Mouse (Mus musculus) MEL (cell line): ENCODE results near the gene Ctnnbip1. TPM values are rescaled to one million over a fixed set of nuclear protein-coding genes. Genes with fewer than 3 reads are reported as not detected.

ENCODE experiments used
- DNase-seq: peaks from one replicate; pipeline ENCODE4 v3.0.0; 2011; ENCODE audit warnings: low read depth, low spot score
- H3K27ac ChIP-seq: 2 replicates; pipeline ENCODE4 v1.5.1; 2012; ENCODE audit warnings: low read depth, mild to moderate bottlenecking, control low read depth, low read length, moderate library complexity; ENCODE audit not compliant: control insufficient read depth
- H3K27me3 ChIP-seq, 2 experiments: fragments of 150-350 bp in 1 of 2; sonication (generic) in 1 of 2; 2 replicates each; pipeline ENCODE4 v1.6.1; 2012; ENCODE audit warnings: low read length in 2 of 2, mild to moderate bottlenecking in 2 of 2, improper control_type of control experiment in 1 of 2, moderate library complexity in 1 of 2; ENCODE audit not compliant: insufficient read depth in 2 of 2, control insufficient read depth in 1 of 2
- H3K36me3 ChIP-seq, 2 experiments: 2 replicates each; pipeline ENCODE4 v1.6.1; 2012 to 2014; ENCODE audit warnings: low read length in 2 of 2, improper control_type of control experiment in 1 of 2, inconsistent platforms in 1 of 2, mild to moderate bottlenecking in 1 of 2; ENCODE audit not compliant: insufficient read depth in 2 of 2, control insufficient read depth in 1 of 2
- H3K4me1 ChIP-seq, 2 experiments: fragments of 150-350 bp in 1 of 2; sonication (generic) in 1 of 2; 2 replicates each; pipeline ENCODE4 v1.6.1; 2012; ENCODE audit warnings: low read length in 2 of 2, improper control_type of control experiment in 1 of 2, mild to moderate bottlenecking in 1 of 2; ENCODE audit not compliant: insufficient read depth in 2 of 2, control insufficient read depth in 1 of 2
- H3K4me3 ChIP-seq, 2 experiments: fragments of 150-350 bp in 1 of 2; sonication (generic) in 1 of 2; 2 replicates each; pipeline ENCODE4 v1.5.1; 2012; ENCODE audit warnings: low read depth in 2 of 2, low read length in 2 of 2, mild to moderate bottlenecking in 2 of 2, moderate library complexity in 2 of 2, control low read depth in 1 of 2, improper control_type of control experiment in 1 of 2; ENCODE audit not compliant: control insufficient read depth in 1 of 2, insufficient read depth in 1 of 2
- H3K79me2 ChIP-seq: 2 replicates; pipeline ENCODE4 v1.6.1; 2012; ENCODE audit warnings: mild to moderate bottlenecking, low read length, moderate library complexity; ENCODE audit not compliant: control insufficient read depth, poor library complexity, insufficient read depth
- H3K9ac ChIP-seq: 2 replicates; pipeline ENCODE4 v1.6.1; 2012; ENCODE audit warnings: low read depth, mild to moderate bottlenecking, control low read depth, low read length, moderate library complexity; ENCODE audit not compliant: control insufficient read depth, poor library complexity, severe bottlenecking
- H3K9me3 ChIP-seq: fragments of 150-350 bp; sonication (generic); replicated peaks from 2 replicates; pipeline ENCODE4 v1.6.1; 2012; ENCODE audit warnings: mild to moderate bottlenecking, low read length, improper control_type of control experiment, moderate library complexity; ENCODE audit not compliant: insufficient read depth
- CHD2 ChIP-seq: IDR thresholded peaks from 2 replicates; pipeline ENCODE4 v1.6.1; 2011; ENCODE audit warnings: low read length, improper control_type of control experiment
- CTCF ChIP-seq, 3 experiments: IDR thresholded peaks in 2 of 3; conservative IDR thresholded peaks in 1 of 3; 2 replicates each; pipeline ENCODE4 v1.5.1; 2011 to 2012; ENCODE audit warnings: low read length in 3 of 3, low read depth in 2 of 3, mild to moderate bottlenecking in 2 of 3, improper control_type of control experiment in 1 of 3, inconsistent platforms in 1 of 3, mixed read lengths in 1 of 3, moderate library complexity in 1 of 3; ENCODE audit not compliant: control insufficient read depth in 1 of 3, insufficient read depth in 1 of 3, poor library complexity in 1 of 3, severe bottlenecking in 1 of 3
- ELF1 ChIP-seq: IDR thresholded peaks from 2 replicates; pipeline ENCODE4 v1.6.1; 2014; ENCODE audit warnings: low read depth, mild to moderate bottlenecking, inconsistent platforms, low read length, improper control_type of control experiment, moderate library complexity
- EP300 ChIP-seq, 2 experiments: IDR thresholded peaks; 2 replicates each; pipeline ENCODE4 v1.6.1; 2011; ENCODE audit warnings: improper control_type of control experiment in 2 of 2, low read length in 2 of 2, low read depth in 1 of 2, mild to moderate bottlenecking in 1 of 2
- GATA1 ChIP-seq: IDR thresholded peaks from 2 replicates; pipeline ENCODE4 v1.6.1; 2011; ENCODE audit warnings: low read depth, low read length, improper control_type of control experiment
- HCFC1 ChIP-seq: IDR thresholded peaks from 2 replicates; pipeline ENCODE4 v1.6.1; 2012; ENCODE audit warnings: low read depth, mild to moderate bottlenecking, inconsistent platforms, low read length, improper control_type of control experiment, moderate library complexity
- JUND ChIP-seq: IDR thresholded peaks from 2 replicates; pipeline ENCODE4 v1.6.1; 2011; ENCODE audit warnings: low read depth, mild to moderate bottlenecking, improper control_type of control experiment, low read length
- MAFK ChIP-seq: IDR thresholded peaks from 2 replicates; pipeline ENCODE4 v1.6.1; 2011; ENCODE audit warnings: low read depth, mild to moderate bottlenecking, low read length, improper control_type of control experiment, borderline replicate concordance
- MAZ ChIP-seq: IDR thresholded peaks from 2 replicates; pipeline ENCODE4 v1.6.1; 2012; ENCODE audit warnings: low read depth, mild to moderate bottlenecking, inconsistent platforms, low read length, improper control_type of control experiment
- MEF2A ChIP-seq: IDR thresholded peaks from 2 replicates; pipeline ENCODE4 v1.6.1; 2014; ENCODE audit warnings: low read depth, mild to moderate bottlenecking, inconsistent platforms, low read length, improper control_type of control experiment; ENCODE audit not compliant: poor library complexity, insufficient replicate concordance, severe bottlenecking; ENCODE audit errors: extremely low read depth
- MXI1 ChIP-seq: IDR thresholded peaks from 2 replicates; pipeline ENCODE4 v1.6.1; 2011; ENCODE audit warnings: mild to moderate bottlenecking, low read depth, low read length, improper control_type of control experiment
- MYB ChIP-seq: IDR thresholded peaks from 2 replicates; pipeline ENCODE4 v1.6.1; 2011; ENCODE audit warnings: mild to moderate bottlenecking, low read depth, low read length, improper control_type of control experiment
- NELFE ChIP-seq: IDR thresholded peaks from 2 replicates; pipeline ENCODE4 v1.6.1; 2011; ENCODE audit warnings: low read depth, low read length, improper control_type of control experiment
- NRF1 ChIP-seq: IDR thresholded peaks from 2 replicates; pipeline ENCODE4 v1.6.1; 2014; ENCODE audit warnings: low read depth, mild to moderate bottlenecking, inconsistent platforms, low read length, improper control_type of control experiment, moderate library complexity; ENCODE audit not compliant: poor library complexity, insufficient read depth, severe bottlenecking
- RAD21 ChIP-seq: IDR thresholded peaks from 2 replicates; pipeline ENCODE4 v1.6.1; 2011; ENCODE audit warnings: mild to moderate bottlenecking, low read depth, low read length, improper control_type of control experiment
- SIN3A ChIP-seq: IDR thresholded peaks from 2 replicates; pipeline ENCODE4 v1.6.1; 2012; ENCODE audit warnings: low read length, improper control_type of control experiment, inconsistent platforms
- SMC3 ChIP-seq: IDR thresholded peaks from 2 replicates; pipeline ENCODE4 v1.6.1; 2011; ENCODE audit warnings: low read depth, low read length, improper control_type of control experiment
- TBP ChIP-seq: IDR thresholded peaks from 2 replicates; pipeline ENCODE4 v1.8.0; 2011; ENCODE audit warnings: low read depth, low read length, improper control_type of control experiment
- UBTF ChIP-seq: IDR thresholded peaks from 2 replicates; pipeline ENCODE4 v1.6.1; 2012; ENCODE audit warnings: low read depth, mild to moderate bottlenecking, inconsistent platforms, low read length, improper control_type of control experiment, moderate library complexity, borderline replicate concordance; ENCODE audit not compliant: insufficient read depth
- ZC3H11A ChIP-seq: IDR thresholded peaks from 2 replicates; pipeline ENCODE4 v1.6.1; 2012; ENCODE audit warnings: low read depth, mild to moderate bottlenecking, inconsistent platforms, low read length, improper control_type of control experiment
- ZKSCAN1 ChIP-seq: IDR thresholded peaks from 2 replicates; pipeline ENCODE4 v1.6.1; 2012; ENCODE audit warnings: low read depth, mild to moderate bottlenecking, inconsistent platforms, low read length, improper control_type of control experiment, moderate library complexity
- ZMIZ1 ChIP-seq: IDR thresholded peaks from 2 replicates; pipeline ENCODE4 v1.6.1; 2012; ENCODE audit warnings: low read depth, mild to moderate bottlenecking, inconsistent platforms, low read length, improper control_type of control experiment, moderate library complexity
- polyA plus RNA-seq, 2 experiments: library from polyadenylated mRNA; stranded (reverse) in 1 of 2; unstranded in 1 of 2; fragments of >175 nt in 1 of 2; fragments of >200 nt in 1 of 2; gene quantifications; 2 replicates each; pipeline versions ENCODE4 v1.2.1 to v1.2.4; 2012; ENCODE audit warnings: low replicate concordance in 2 of 2, low read depth in 1 of 2; ENCODE audit not compliant: insufficient read length in 2 of 2, insufficient read depth in 1 of 2, missing spikeins in 1 of 2
- total RNA-seq: library from RNA; depleted of rRNA; stranded (reverse); fragments of 300-350 nt; gene quantifications from 2 replicates; pipeline ENCODE4 v1.2.3, GENCODE M21; 2012

The Ctnnbip1 gene
- total and polyA plus RNA-seq, 3 experiments: 12.7 to 20.2 TPM; not detected in 1

DNA sequence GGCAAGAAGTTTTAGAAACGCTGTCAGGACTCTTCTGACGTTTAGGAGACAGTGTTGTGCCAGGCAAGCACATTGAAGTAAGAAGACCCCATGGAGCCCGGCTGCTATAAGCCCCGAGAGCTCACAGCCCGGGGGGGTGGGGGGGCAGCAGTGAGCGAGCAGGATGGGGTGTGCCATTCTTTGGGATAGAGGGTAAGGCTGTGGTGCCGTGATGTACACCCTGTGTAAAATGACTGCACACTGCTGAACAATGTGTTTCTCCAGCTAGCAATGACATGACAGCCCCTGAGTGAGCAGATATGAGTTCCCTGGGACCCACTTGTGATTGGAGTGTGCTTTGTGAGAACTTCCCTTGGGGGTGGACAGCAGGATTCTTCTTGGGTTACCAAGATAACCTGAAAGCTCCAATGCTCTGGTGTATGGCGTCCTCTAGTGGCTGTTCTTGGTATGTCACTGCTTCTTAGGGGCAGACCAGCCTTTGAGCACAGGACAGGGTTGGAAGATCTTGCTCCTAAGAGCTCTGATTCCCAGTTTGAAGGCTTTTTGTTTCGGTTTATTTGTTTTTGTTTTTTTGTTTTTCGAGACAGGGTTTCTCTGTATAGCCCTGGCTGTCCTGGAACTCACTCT, 25.0 kb downstream of the Ctnnbip1 start (continued):
- TF ChIP-seq JUND (no peak), NRF1 (no peak), EP300 (IDR thresholded peaks at IDR 0.05; ENCODE audit: low read depth in 1 of 2, low read length in 2 of 2) (no peak), SMC3 (peak; percentile 92), ELF1 (no peak), RAD21 (no peak; the same call in none of the 2 replicates), MAFK (no peak), MEF2A (no peak), NELFE (no peak), CTCF (IDR thresholded peaks at IDR 0.05 in 2 of 3, conservative IDR thresholded peaks at IDR 0.05 in 1 of 3; ENCODE audit: control insufficient read depth in 1 of 3, insufficient read depth in 1 of 3, low read depth in 2 of 3, low read length in 3 of 3, poor library complexity in 1 of 3, severe bottlenecking in 1 of 3) (peak; percentile 92 to 100 (median 98)), ZKSCAN1 (no peak), TBP (no peak), CHD2 (no peak), ZMIZ1 (no peak)
- TF ChIP-seq, all 39 proteins: peak for 5

DNA sequence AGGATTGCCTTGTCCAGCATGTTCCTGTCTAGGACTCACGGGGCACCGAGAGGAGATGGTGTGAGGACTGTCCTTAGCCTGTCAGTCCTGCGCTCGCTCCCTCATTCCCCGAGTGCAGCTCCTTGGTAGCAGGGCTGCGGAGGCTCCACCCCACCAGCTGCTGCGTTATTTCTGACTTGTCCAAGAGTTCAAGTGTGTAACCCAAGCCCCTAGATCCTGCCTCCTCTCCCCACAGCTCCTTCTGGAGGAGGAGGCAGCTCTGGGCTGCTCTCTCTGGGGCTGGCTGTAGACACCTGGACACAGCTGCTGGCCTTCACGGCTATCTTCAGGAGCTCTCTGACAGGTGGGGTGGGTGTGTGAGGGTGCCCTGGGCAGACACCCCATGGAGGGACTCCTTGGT, 26.9 kb downstream of the Ctnnbip1 start:
- Histone ChIP-seq H3K9me3 (no peaks in the 10 kb centered on the region), H3K36me3 (no peaks in the 10 kb centered on the region), H3K4me3 (no peak overlapping the region), H3K9ac (no peak overlapping the region), H3K4me1 (no peaks in the 10 kb centered on the region), H3K79me2 (no peaks in the 10 kb centered on the region), H3K27me3 (no peaks in the 10 kb centered on the region), H3K27ac (no peak overlapping the region)
- DNase-seq: no peak
- TF ChIP-seq NELFE (no peak), MEF2A (no peak), NRF1 (no peak), MYB (no peak), SIN3A (no peak), MAZ (no peak)
- TF ChIP-seq, all 39 proteins: peak for 0

DNA sequence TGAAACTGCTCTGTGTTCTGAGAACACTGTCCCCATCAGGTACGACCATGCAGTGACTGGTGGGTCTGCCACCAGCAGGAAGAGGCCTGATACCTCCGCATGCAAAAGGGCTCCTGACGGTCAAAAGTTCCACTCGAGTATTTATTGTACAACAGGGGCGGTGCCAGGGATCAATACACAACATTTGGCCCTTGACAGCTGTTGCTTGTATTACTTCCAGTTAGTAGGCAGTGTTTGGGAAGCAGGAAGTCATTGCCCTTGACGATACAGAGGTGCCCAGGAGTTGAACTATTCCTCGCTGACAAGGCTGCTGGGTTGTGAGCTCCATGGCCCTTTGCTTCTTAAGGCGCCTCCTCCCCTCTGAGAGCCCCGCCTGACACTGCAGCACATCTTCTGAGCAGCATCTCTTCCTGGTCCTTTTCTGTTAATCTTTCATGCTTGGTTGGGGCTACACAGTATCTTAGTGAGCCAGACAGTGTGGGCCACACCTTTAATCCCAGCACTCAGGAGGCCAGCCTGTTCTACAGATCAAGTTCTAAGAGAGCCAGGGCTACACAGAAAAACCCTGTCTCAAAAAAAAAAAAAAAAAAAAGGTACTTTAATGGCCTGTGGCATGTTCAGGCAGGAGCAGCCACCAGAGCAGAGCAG, 28.9 kb downstream of the Ctnnbip1 start:
- TF ChIP-seq MXI1 (no peak), CHD2 (no peak), MYB (no peak), NRF1 (no peak), GATA1 (no peak), HCFC1 (no peak), ZC3H11A (no peak), UBTF (no peak)
- Histone ChIP-seq H3K36me3 (no peaks in the 10 kb centered on the region), H3K4me1 (no peaks in the 10 kb centered on the region), H3K27me3 (no peaks in the 10 kb centered on the region), H3K9me3 (no peaks in the 10 kb centered on the region), H3K79me2 (no peaks in the 10 kb centered on the region), H3K27ac (no peak overlapping the region), H3K9ac (no peak overlapping the region), H3K4me3 (no peak overlapping the region)
- no peak for DNase-seq
